ENCODE assay signal across 18 mouse cellular contexts in genomic region chr19:56319629-56320028, GRCm38 (mm10). TPM values are rescaled to one million over a fixed set of nuclear protein-coding genes. Genes with fewer than 3 reads are reported as not detected.
DNase-seq lines count a peak whose midpoint lies in the region; ATAC-seq lines count a peak whose summit lies in the region.
"Had no signal": no experiment of that assay in that cellular context is flagged by ENCODE, and none has a peak within 500 bp of the region (broad histone marks: within the 10 kb centered on the region; RNA-seq: fewer than 3 reads in every experiment).

No protein-coding gene starts in this region.

- H3K27ac ChIP-seq in kidney, embryonic 14.5 days (ENCODE audit: low read depth, low read length): no peak overlapping the region
- H3K27ac ChIP-seq in midbrain, embryonic 15.5 days: 0 out of 2 replicates have a peak overlapping the region, but pooled peaks have one; percentile 20
- H3K27ac ChIP-seq in midbrain, embryonic 11.5 days (ENCODE audit: low read depth, low read length): no peak overlapping the region
- peak overlapping the region; percentile 79; the same call in 1 of the 2 replicates for H3K27ac ChIP-seq in limb, embryonic 10.5 days
- H3K27ac ChIP-seq in forebrain, embryonic 10.5 days: no peak overlapping the region; the same call in 1 of the 2 replicates
- H3K27ac ChIP-seq: forebrain, embryonic 13.5 days; gastrocnemius, adult 2 months; neural tube, embryonic 12.5 days had no signal

- 91% methylated on average over 6 of the region's 6 CpGs for WGBS in kidney, embryonic 14.5 days
- 88% methylated on average over 6 of the region's 6 CpGs for WGBS in midbrain, embryonic 15.5 days
- 89% methylated on average over 6 of the region's 6 CpGs for WGBS in midbrain, embryonic 11.5 days
- 91% methylated on average over 6 of the region's 6 CpGs for WGBS in limb, embryonic 10.5 days
- WGBS in forebrain, embryonic 10.5 days: 87% methylated on average over 6 of the region's 6 CpGs

- H3K27me3 ChIP-seq in kidney, embryonic 14.5 days (ENCODE audit: control insufficient read depth, insufficient read depth, low read length): no peaks in the 10 kb centered on the region
- H3K27me3 ChIP-seq in midbrain, embryonic 15.5 days (replicated peaks): no peaks in the 10 kb centered on the region
- H3K27me3 ChIP-seq in midbrain, embryonic 11.5 days (ENCODE audit: control insufficient read depth, insufficient read depth, low read length): no peaks in the 10 kb centered on the region
- H3K27me3 ChIP-seq in limb, embryonic 10.5 days (ENCODE audit: low read depth, poor library complexity, severe bottlenecking): peaks cover 12% of the 10 kb centered on the region
- H3K27me3 ChIP-seq in forebrain, embryonic 10.5 days (ENCODE audit: poor library complexity, severe bottlenecking): peaks cover 33% of the 10 kb centered on the region; the same call in 1 of the 2 replicates
- H3K27me3 ChIP-seq: forebrain, embryonic 13.5 days; neural tube, embryonic 12.5 days had no signal

- H3K9me3 ChIP-seq in kidney, embryonic 14.5 days (ENCODE audit: control insufficient read depth, low read length): no peaks in the 10 kb centered on the region
- no peaks in the 10 kb centered on the region for H3K9me3 ChIP-seq in midbrain, embryonic 15.5 days
- no peaks in the 10 kb centered on the region for H3K9me3 ChIP-seq in midbrain, embryonic 11.5 days (ENCODE audit: control insufficient read depth, low read length)
- H3K9me3 ChIP-seq in limb, embryonic 10.5 days (replicated peaks): no peaks in the 10 kb centered on the region
- no peaks in the 10 kb centered on the region for H3K9me3 ChIP-seq in forebrain, embryonic 10.5 days
- H3K9me3 ChIP-seq: forebrain, embryonic 13.5 days; neural tube, embryonic 12.5 days had no signal

- ATAC-seq in kidney, embryonic 14.5 days (ENCODE audit: low FRiP score, low TSS enrichment): no peak
- no peak for ATAC-seq in midbrain, embryonic 15.5 days (replicated peaks)
- no peak for ATAC-seq in midbrain, embryonic 11.5 days (ENCODE audit: low FRiP score)
- peak; percentile 52 for ATAC-seq in megakaryocyte progenitor cell, adult 5-6 weeks (replicated peaks; ENCODE audit: poor library complexity)

- 0 out of 2 replicates have a peak overlapping the region, but pooled peaks have one; percentile 23 for H3K9ac ChIP-seq in kidney, embryonic 14.5 days (ENCODE audit: low read depth, low read length)
- H3K9ac ChIP-seq in midbrain, embryonic 15.5 days: no peak overlapping the region
- H3K9ac ChIP-seq in midbrain, embryonic 11.5 days (ENCODE audit: low read length): no peak overlapping the region
- H3K9ac ChIP-seq: forebrain, embryonic 13.5 days; neural tube, embryonic 12.5 days had no signal

- DNase-seq in kidney, adult 18-20 months: no peak
- DNase-seq in midbrain, embryonic 11.5 days (ENCODE audit: low spot score, missing footprints): no peak
- no peak for DNase-seq in limb, embryonic 10.5 days (ENCODE audit: low spot score)
- DNase-seq in adrenal gland, postnatal 25 days: no peak
- no peak for DNase-seq in forebrain, embryonic 10.5 days (ENCODE audit: extremely low spot score, low spot score)
- DNase-seq: cerebellum, adult 18-20 months; gastrocnemius, adult 2 months; heart, adult 18-20 months; left cerebral cortex, postnatal 4 days; right cerebral cortex, postnatal 25 days had no signal

- peak overlapping the region; percentile 36; the same call in 1 of the 2 replicates for H3K4me2 ChIP-seq in kidney, embryonic 14.5 days (replicated peaks; ENCODE audit: low read depth, low read length)
- H3K4me2 ChIP-seq in midbrain, embryonic 15.5 days: 0 out of 2 replicates have a peak overlapping the region, but pooled peaks have one; percentile 37
- H3K4me2 ChIP-seq in midbrain, embryonic 11.5 days: no peak overlapping the region

- H3K4me3 ChIP-seq in kidney, embryonic 14.5 days (ENCODE audit: low read length): no peak overlapping the region
- H3K4me3 ChIP-seq in midbrain, embryonic 15.5 days: no peak overlapping the region
- no peak overlapping the region for H3K4me3 ChIP-seq in midbrain, embryonic 11.5 days (ENCODE audit: low read depth, low read length)
- peak overlapping the region; percentile 36; the same call in 1 of the 2 replicates for H3K4me3 ChIP-seq in limb, embryonic 10.5 days
- H3K4me3 ChIP-seq in forebrain, embryonic 10.5 days: no peak overlapping the region
- H3K4me3 ChIP-seq: forebrain, embryonic 13.5 days; neural tube, embryonic 12.5 days had no signal

- no peaks in the 10 kb centered on the region for H3K36me3 ChIP-seq in kidney, embryonic 14.5 days (ENCODE audit: control insufficient read depth, insufficient read depth, low read length)
- H3K36me3 ChIP-seq in midbrain, embryonic 15.5 days (replicated peaks): no peaks in the 10 kb centered on the region
- no peaks in the 10 kb centered on the region for H3K36me3 ChIP-seq in midbrain, embryonic 11.5 days (ENCODE audit: control insufficient read depth, insufficient read depth, low read length)
- H3K36me3 ChIP-seq in limb, embryonic 10.5 days: no peaks in the 10 kb centered on the region
- H3K36me3 ChIP-seq in forebrain, embryonic 10.5 days (replicated peaks): no peaks in the 10 kb centered on the region
- H3K36me3 ChIP-seq: neural tube, embryonic 12.5 days had no signal

- H3K4me1 ChIP-seq in kidney, embryonic 14.5 days (ENCODE audit: control insufficient read depth, insufficient read depth, low read length): peaks cover 11% of the 10 kb centered on the region
- peaks cover 19% of the 10 kb centered on the region for H3K4me1 ChIP-seq in midbrain, embryonic 15.5 days
- peaks cover 10% of the 10 kb centered on the region for H3K4me1 ChIP-seq in midbrain, embryonic 11.5 days (ENCODE audit: control insufficient read depth, insufficient read depth, low read length)
- H3K4me1 ChIP-seq in limb, embryonic 10.5 days: peaks cover 28% of the 10 kb centered on the region
- peaks cover 24% of the 10 kb centered on the region for H3K4me1 ChIP-seq in forebrain, embryonic 10.5 days

RNA-seq across cellular contexts. Expression of gene Habp2, which starts 32.7 kb away (rescaled TPM):
- 12.7 and 20.4 TPM in 2 replicates for polyA plus RNA-seq in kidney, embryonic 14.5 days (2014; fragmentation: Nextera tagmentation; extraction: Ambion mirVana)
- polyA plus RNA-seq in midbrain, embryonic 15.5 days (2015; fragmentation: Nextera tagmentation; extraction: Ambion mirVana): 0.10 and 0.20 TPM in 2 replicates
- polyA plus RNA-seq in midbrain, embryonic 11.5 days (2014; fragmentation: Nextera tagmentation; extraction: Ambion mirVana): not detected in 2 replicates
- 0.46 TPM in 1 of 2 replicates, not detected in the other for polyA plus RNA-seq in limb, embryonic 10.5 days (2016; fragmentation: Nextera tagmentation; extraction: Ambion mirVana)
- total RNA-seq in megakaryocyte progenitor cell, adult 5-6 weeks (2015): not detected in 2 replicates
- not detected in 2 replicates for total RNA-seq in megakaryocyte progenitor cell, adult 5-6 weeks (2017)
- 0.86 TPM in 1 of 2 replicates, not detected in the other for total RNA-seq in adrenal gland, postnatal 25 days (2021)
- not detected in 2 replicates for polyA plus RNA-seq in forebrain, embryonic 10.5 days (2016; fragmentation: Nextera tagmentation; extraction: Ambion mirVana)
- total RNA-seq: gastrocnemius, adult 2 months; heart, adult 18-20 months; layer of hippocampus, postnatal 14 days; left cerebral cortex, postnatal 4 days; midbrain, postnatal 0 days had no signal
- polyA plus RNA-seq: brain, embryonic 14.5 days; neural tube, embryonic 12.5 days had no signal

Comparison
In these comparisons a context has a peak if more than half of its experiments do, and no peak if none do; other contexts are left out.
1. H3K27ac ChIP-seq: peak in midbrain, embryonic 15.5 days (single experiment) and limb, embryonic 10.5 days (single experiment); none in kidney, embryonic 14.5 days (single experiment), midbrain, embryonic 11.5 days (single experiment) and forebrain, embryonic 10.5 days (single experiment).